Mouse (Mus musculus) monocyte, adult 2 months (primary cell): ENCODE measurements around the gene Afmid.
"Not testable (repeated sequence)": the region's sequence is repeated elsewhere in the genome, so short reads cannot be mapped to it uniquely, and the experiment has no call there.

Experiments
- DNase-seq, 2 experiments: peaks; one replicate each; pipeline ENCODE4 v3.0.0; 2022; ENCODE audit warnings: low spot score in 2 of 2, low read depth in 1 of 2

Afmid gene

DNA sequence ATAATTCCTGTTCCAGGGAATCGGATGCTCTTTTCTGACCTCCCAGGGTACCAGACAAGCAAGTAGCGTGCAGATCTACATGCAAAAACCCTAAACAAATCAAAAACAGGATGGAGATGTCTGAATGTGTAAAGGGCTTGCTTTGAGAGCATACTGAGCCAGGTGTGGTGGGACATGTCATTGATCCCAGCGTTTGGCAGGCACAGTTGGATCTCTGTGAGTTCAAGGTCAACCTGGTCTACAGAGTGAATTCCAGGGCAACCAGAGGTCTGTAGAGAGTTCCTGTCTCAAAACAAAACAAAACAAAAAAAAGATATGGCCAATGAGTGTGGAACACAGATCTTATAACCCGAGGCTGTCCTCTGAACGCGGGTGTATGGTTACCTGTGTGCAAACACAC is 2.3 kb upstream of the Afmid start:
- no peak for DNase-seq

DNA sequence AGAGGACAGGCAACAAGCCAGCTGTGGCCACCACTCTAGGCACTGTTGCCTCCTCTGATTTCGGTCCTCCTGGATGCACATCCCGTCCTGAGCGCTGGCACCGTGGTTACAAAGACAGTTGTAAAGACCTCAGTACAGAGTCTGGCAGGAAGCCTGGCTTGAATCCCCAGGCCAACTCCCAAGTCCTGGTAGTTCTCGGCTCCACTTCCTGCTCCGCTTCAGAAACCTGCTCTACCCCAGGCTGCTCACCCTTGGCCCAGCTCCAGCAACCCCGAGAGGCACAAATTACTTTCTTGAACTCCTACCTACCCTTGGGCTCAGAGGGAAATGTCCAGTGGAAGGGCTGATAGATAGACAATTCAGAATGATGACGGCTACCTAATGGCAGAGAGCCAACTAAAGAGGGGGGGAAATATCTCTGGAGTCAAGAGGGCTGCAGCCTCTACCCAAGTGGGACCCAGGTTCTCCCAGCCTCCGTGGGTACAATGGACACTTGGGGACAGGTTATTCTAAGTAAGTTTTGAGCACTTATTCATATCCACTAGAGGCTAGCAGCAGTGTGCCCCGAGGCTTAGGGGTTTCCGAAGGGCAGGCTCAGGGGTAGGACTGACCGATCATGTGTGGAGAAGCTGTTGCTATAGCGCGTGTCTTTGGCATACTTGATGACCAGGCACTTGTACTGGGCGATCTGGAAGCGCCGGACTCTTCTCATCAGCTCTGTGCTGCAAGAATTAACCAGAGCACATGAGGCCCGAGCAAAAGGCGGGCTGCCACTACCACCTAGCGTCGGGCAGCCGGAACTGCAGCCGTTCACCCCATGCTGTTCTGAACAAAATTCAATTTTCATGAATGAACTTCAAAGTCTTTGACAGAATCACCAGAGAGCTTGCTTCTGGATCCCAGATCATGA is 1.4 kb upstream of the Afmid start:
- peak in 1 of 2 experiments; percentile 69 for DNase-seq

DNA sequence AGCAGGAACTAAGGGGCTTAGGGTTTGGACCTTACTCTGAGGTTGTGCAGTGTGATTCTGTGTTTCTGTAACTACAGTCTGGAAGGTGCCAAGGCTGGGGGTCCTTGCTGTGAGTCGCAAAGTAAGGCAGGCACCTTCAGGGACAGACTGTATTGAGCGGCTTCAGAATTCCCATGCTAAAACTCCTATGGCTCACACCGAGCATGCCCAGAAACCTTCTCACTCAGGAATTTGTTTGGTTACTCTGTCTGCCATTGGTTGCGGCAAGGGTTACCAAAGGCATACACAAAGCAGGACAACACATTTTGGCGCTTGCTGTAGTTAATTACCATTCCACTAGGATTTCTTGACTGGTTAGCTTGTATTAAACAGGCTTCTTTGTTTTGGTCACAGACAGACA is 440 bp downstream of the Afmid start:
- DNase-seq, result no peak

DNA sequence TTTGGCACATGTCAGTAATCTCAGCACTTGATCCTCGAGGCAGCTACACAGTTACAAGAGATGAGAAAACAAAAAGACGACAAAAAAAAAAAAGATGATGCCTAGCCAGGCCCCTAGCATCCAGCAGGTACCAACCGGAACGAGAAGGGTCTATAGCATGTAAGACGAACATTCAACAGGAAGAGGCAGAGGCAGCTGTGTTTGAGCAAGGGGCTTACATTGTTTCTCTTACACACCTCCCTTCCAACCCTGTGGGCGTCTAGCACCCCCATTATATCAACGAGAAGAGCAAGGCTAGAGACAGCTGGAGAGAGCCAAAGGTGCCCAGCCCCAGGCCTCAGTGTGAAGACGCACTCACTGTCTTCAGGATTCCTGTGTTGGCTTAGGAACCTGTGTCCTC is 1.2 kb downstream of the Afmid start:
- DNase-seq, result no peak

DNA sequence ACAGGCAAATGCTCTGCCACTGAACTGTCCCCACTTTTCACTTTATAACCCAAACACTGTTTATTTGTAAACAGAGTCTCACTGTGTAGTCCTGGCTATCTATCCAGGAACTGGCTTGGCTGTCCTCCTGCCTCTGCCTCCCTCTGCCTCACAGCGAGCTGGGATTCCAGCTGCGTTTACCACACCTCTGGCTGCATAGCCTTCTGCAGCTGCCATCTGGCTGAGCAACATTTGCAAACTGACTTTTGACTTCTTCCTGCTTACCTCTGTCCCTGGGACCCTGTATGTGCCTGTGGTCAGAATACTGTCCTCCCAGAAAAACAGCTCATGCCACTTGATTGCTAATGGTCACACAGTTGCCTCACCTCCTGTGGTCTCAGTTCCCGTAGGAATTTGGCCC is 1.7 kb downstream of the Afmid start:
- DNase-seq, result no peak

DNA sequence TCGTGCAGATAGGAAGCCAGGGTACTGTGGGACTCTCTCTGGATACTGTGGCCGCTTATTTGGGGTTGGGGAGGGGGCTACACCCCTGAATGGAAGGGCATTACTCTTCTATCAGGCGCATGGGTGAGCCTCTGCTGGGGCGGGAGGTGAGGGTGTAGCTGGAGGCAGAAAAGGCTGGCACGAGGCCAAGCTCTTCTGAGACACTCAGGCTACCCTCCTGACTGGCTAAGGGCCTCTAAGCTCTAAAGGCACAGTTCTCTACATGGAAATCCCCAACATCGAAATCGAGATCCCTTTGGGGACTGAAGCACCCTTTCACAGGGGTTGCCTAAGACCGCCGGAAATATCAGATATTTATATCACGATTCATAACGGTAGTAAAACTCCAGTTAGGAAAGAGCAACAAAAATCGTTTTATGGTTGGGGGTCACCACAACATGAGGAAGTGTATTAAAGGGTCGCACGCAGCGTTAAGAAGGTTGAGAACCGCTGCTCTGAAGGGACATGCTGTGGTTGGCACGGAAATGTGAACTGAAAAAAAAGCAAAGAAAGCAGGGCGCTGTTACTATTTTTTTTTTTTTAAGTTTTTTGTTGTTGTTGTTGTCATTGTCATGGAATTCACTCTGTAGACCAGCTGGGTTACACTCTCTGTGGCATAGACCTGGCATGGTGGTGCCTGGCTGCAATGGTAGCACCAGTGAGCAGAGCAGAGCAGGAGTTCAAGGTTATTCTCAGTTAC is 2.6 kb downstream of the Afmid start:
- peak in 1 of 2 experiments; percentile 38 for DNase-seq

DNA sequence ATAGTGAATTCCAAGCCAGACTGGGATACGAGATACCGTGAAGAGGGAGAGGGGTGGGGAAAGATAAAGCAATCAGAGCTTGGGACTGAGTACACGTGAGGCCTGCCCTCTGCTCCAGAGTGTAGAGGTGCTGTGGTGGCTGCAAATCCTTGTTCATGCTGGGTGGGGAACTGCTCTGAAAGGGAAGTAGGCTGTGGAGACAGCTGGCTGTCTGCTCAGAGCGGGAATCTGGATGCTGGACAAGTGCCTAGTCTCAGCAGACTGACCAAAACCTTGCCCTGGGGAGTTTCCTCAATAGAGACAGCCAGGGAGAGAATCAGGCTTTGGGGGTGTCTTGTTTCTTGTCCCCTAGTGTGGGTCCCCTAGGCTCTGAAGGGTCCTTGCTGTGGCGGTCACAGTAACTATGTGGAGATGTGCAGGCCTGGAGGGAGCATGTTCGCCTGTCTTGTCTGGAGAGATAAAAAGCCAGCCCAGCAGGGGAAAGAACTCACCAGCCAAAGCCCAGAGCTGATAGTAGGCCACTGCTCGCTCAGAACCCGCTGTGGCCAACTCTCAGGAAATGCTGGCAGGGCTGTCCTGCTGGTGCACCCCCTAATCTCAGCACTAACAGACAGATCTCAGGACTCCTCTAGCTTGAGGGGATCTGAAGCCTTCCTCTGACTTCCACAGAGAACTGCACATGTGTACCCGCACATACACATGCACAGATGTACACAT is 3.3 kb downstream of the Afmid start:
- DNase-seq, result peak in 1 of 2 experiments; percentile 49

DNA sequence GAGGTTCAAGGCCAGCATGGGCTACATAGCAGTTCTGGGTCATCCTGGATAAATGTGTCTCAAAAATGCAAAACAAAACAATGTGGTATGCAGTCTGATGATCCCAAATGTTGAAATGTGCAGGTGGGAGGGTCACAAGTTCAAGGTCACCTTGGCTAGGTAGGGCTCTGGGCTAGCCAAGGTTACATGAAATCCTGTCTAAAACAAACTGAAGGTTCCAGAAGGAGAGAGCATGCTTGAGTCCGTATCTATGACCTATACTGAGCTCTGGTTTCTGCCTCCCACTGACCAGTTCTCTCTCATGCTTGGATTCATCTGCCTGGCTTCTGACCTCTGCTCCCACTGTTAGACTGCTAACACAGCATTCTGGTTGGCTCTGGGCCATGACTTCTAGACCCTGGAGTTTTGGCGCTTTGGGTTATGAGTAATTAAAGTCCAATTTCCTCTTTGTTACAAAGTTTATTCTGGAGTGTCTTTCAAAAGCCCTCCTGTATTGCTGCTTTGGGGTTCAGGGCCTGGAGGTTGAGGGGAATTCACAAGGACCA is 4.0 kb downstream of the Afmid start:
- no peak for DNase-seq

DNA sequence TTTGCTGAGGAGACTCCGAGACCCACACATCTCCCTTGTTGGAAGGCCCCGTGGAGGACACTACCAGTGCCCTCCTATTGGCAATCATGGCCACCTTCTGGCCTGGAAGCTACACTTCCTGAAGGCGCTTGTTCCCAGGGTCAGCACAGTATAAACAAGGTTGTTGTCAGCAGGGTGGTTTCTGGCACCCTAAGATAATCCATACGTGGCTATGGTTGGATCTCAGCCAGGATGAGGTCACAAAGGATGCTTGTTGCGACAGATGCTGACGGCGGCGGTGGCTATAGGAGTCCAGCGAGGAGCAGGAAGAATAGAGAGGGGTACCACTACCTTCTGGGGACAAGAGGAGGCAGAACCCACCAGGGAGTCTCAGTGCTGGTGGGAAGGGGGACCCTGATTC is 4.7 kb downstream of the Afmid start:
- peak in 1 of 2 experiments; percentile 48 for DNase-seq

DNA sequence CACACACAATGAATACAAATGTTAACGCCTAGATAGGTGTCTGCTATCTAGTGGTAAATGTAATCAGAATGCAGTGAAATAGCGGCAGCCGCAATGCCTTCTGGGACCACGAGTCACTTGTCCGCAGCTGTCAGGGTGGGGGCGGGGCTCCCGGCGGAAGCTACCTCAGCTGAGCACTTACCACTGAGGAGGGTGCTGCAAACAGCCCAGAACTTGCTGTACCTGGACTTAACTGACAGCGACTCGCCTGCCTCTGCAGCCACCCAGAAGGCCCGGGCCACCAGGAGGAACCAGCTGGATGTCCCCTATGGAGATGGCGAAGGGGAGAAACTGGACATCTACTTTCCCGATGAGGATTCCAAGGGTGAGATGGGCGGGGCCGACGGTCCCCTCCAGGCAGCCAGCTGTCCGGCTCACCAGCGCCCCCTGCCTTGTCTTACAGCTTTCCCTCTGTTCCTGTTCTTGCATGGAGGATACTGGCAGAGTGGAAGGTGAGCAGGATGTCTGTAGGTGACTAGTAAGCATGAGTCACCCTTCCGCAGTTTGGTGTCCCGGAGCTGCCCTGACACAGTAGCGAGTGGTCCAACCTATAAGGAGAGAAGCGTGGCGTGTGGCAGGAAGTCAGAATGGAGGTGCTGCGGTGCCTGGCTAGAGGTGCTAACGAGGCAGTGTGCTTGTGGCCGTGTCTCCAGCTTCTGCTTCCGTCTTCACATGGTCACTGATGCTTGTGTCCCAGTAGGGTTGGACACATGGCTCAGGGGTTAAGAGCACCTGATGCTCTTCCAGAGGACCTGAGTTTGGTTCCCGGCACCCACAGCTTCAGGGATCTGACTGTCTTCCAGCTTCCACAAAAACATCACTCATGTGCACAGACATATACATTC is 6.6 kb downstream of the Afmid start:
- peak; percentile 73 to 82 for DNase-seq

DNA sequence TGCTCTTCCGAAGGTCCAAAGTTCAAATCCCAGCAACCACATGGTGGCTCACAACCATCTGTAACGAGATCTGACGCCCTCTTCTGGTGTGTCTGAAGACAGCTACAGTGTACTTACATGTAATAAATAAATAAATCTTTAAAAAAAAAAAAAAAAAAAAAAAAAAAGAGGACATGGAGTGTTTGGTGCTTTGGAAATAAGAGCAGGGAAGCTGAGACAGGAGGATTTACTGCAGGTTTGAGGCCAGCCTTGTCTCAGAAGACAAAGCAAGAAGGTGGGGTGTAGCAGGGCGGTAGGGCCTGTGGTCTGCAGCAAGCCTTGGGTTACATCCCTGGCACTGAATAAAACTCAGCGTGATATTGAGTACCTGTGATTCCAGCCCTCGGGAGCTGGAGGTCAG is 7.8 kb downstream of the Afmid start:
- DNase-seq, result not testable (repeated sequence)

DNA sequence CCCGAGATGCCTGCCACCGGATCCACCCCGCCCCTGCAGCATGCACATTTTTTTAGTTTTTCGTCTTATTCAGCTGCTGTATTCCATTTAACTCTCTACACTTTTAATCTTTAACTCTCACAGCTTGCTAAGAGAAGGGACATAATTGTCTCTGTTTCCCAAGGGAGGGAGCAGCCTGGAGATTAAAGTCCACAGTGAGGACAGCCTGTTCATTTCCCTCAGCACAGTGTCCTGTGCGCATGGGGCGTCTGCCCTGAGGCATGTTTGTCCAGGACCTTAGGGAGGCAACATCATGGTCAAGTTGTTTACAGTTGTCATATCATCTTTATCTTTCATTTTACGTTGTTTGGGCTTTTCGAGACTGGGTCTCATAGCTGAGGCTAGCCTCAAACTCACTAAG is 8.4 kb downstream of the Afmid start:
- DNase-seq, result no peak

DNA sequence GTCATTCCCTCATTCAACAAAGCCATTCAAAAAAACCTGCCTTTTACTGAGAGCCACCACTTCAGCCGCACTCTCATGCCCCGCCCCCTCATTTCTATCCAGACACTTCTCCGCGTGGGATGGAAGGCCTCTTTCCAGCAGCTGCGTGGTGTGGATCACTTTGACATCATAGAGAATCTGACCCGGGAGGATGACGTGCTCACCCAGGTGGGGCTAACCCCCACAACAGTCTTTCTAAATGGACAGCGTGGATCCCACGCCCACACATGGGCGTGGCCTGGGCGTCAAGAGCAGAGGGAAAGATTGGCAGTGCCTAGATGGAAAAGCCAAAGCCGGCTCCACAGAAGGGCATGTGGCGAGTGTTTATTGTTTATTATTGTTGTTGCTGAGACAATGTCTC is 10.6 kb downstream of the Afmid start:
- no peak for DNase-seq

DNA sequence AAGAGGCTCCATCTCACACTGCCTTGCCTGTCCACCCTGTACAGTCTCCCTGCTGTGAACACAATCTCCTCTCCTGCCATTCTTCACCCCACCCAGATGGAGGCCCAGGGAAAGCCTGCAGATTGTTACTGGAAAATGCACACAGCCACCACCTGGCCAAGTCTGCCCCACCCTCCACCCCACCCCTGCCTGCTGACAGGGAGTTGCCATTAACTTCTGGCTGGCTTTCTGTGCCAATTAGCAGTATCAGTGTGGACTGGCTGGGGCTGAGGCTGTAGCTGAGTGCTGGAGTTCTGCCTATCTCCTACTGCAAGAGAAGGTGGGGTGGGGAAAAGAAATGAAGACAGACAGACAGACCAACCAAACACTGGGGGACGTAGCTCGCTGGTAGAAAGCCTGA is 12.8 kb downstream of the Afmid start:
- no peak for DNase-seq

DNA sequence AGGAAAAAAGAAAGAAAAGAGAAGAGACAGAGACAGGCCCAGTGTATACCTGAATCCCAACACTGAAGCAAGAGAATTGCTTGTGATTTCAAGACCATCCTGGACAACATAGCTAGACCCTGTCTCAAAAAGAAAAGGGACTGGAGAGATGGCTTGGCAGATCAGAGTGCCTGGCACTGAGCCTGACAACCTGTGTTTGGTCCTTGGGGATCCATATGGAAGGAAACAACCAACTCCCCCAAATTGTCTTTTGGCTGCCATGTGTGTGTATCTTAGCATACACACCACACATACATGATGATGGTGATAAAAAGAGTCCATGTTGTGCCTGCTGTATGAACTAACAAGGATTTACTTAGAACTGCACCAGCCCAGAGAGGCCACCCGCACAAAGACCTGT is 13.3 kb downstream of the Afmid start:
- no peak for DNase-seq

DNA sequence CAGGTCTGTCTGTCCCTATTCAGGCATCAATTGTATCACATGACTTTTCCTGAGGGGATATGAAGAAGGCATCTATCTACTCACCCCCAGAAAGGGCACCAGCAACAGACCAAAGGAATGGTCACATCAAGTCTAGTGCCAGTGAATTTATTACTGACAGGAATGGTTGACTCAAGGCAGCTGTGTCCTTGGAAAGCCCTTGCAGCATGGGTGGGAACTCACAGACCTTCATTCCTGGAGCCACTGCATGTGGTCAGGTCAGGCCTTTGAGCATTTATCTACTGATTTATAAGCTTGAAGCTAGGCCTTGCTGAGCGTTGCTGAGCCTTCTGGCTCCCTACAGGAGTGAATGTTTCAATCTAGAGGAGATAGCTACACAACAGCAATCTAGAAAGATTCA is 15.2 kb downstream of the Afmid start:
- no peak for DNase-seq

DNA sequence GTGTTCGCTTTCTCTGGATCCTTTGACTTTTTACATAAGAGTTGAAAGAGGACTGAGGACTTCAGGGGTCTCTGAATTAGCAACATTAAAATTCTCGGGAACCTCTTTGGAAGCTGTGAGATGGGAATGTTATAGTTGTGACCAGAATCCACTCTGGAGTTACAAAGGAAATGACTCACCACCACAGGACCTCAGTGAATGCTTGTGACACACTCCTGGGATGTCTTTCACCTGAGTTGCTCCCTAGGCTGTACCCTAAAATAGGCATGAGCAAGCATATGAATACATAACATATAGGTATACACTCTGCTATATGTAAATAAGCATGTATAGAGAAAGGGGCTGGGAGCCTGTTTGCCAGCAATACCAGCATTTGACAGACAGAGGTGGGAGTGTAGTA is 17.7 kb downstream of the Afmid start:
- DNase-seq, result no peak

DNA sequence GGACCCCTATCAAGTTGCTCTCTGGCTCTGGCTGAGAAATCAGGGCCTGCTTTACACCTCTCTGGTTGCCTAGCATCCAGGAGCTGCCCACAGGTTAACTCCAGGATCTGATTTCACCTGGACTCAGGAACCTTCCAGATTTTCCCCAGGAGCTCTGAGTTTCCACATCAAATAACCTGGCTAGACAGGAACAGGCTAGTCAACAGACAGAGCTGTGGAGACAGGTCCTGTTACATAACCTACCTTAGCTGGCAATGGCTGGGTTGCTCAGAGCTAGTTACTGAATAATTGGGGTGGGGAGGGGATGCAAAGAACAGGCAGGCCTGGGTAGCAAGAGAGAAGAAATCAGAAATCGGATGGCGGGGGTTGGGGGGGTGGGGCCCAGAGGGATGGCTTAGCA is 19.3 kb downstream of the Afmid start:
- DNase-seq, result no peak

DNA sequence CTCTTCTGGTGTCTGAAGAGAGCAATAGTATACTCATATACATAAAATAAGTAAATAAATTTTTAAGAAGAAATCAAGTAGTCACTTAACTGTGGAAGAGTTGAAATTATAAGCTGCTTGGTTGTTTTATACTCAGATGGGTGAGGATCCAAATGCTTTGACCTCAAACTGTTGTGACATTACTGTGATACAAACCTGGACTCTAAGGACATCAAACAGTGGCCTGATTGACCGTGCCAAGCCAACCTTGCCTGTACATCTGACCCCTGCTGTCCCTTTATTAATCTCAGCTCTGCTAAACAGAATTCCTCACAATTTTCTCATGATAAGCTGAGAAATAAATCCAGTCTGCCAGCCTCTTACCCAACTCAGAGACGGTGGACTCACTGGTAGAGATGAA is 19.9 kb downstream of the Afmid start:
- no peak for DNase-seq

DNA sequence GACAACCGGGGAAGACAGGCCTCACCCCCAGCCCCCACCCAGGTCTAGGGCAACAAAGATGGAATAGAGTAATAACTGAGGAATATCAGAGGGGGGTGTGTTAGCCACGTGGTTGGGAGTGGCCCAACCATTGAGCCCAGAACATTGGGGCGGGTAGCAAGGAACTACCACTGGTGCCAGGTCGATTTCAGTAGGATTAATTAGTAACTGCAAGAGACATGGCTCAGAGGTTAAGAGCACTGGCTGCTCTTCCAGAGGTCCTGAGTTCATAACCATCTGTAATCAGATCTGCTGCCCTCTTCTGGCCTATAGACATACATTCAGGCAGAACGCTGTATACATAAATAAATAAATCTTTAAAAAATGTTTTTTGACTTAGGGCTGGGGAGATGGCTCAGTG is 20.9 kb downstream of the Afmid start:
- no peak for DNase-seq
